Mouse (Mus musculus) embryonic facial prominence, embryonic 11.5 days (tissue): ENCODE results near the gene Serpina6. TPM values are rescaled to one million over a fixed set of nuclear protein-coding genes. Genes with fewer than 3 reads are reported as not detected.

Experiments used
- ATAC-seq: fragments of 200-750 bp; cut with Nextera tagmentation; replicated peaks from 2 replicates; pipeline ENCODE4 v1.8.0; 2017; ENCODE audit warnings: low read depth; ENCODE audit not compliant: insufficient number of reproducible peaks, low FRiP score, low TSS enrichment
- DNase-seq: peaks from one replicate; pipeline ENCODE4 v3.0.0-alpha.2; 2015; ENCODE audit warnings: low spot score
- H3K27ac ChIP-seq: fragments of 300-500 bp; sonication (generic); replicated peaks from 2 replicates; pipeline ENCODE4 v1.5.1; 2014; ENCODE audit warnings: mild to moderate bottlenecking, low read depth, low read length, control low read depth
- H3K27me3 ChIP-seq: fragments of 300-500 bp; sonication (generic); 2 replicates; pipeline ENCODE4 v1.6.1; 2014; ENCODE audit warnings: mild to moderate bottlenecking, low read length, moderate library complexity, mixed read lengths; ENCODE audit not compliant: control insufficient read depth, insufficient read depth
- H3K36me3 ChIP-seq: fragments of 300-500 bp; sonication (generic); replicated peaks from 2 replicates; pipeline ENCODE4 v1.6.1; 2014; ENCODE audit warnings: low read depth, mild to moderate bottlenecking, low read length, moderate library complexity, mixed read lengths; ENCODE audit not compliant: control insufficient read depth, insufficient read depth
- H3K4me1 ChIP-seq: fragments of 300-500 bp; sonication (generic); 2 replicates; pipeline ENCODE4 v1.6.1; 2014; ENCODE audit warnings: low read length, mixed read lengths; ENCODE audit not compliant: control insufficient read depth, insufficient read depth
- H3K4me2 ChIP-seq: fragments of 300-500 bp; sonication (generic); 2 replicates; pipeline ENCODE4 v1.6.1; 2014; ENCODE audit warnings: low read depth, mild to moderate bottlenecking, control low read depth, low read length, moderate library complexity
- H3K4me3 ChIP-seq: fragments of 300-500 bp; sonication (generic); 2 replicates; pipeline ENCODE4 v1.5.1; 2014; ENCODE audit warnings: low read depth, low read length, control low read depth
- H3K9ac ChIP-seq: fragments of 300-500 bp; sonication (generic); replicated peaks from 2 replicates; pipeline ENCODE4 v1.6.1; 2014; ENCODE audit warnings: mild to moderate bottlenecking, control low read depth, low read length
- H3K9me3 ChIP-seq: fragments of 300-500 bp; sonication (generic); replicated peaks from 2 replicates; pipeline ENCODE4 v1.6.1; 2016; ENCODE audit warnings: mild to moderate bottlenecking, low read length, inconsistent platforms, mixed read lengths; ENCODE audit not compliant: control insufficient read depth
- WGBS: fragments of 180-500 bp; shearing (Covaris S2); extraction: QIAGEN DNeasy Blood & Tissue Kit; methylation state at CpG from one replicate; pipeline ENCODE4 v1.1.7; 2014; 5-methylcytosine and 5-hydroxymethylcytosine counted together
- polyA plus RNA-seq: library from polyadenylated mRNA; unstranded; fragments of >200 nt; fragmentation: Nextera tagmentation; extraction: Ambion mirVana; gene quantifications from 2 replicates; pipeline ENCODE4 v1.2.1, GENCODE M21; 2014

Gene Serpina6
- 0.43 and 0.55 TPM in 2 replicates for polyA plus RNA-seq

- H3K4me2 ChIP-seq, result no peak within 1 kb of the TSS
- H3K27me3 ChIP-seq, result no peaks in the 10 kb centered on the region
- H3K27ac ChIP-seq, result no peak within 1 kb of the TSS
- no peak for DNase-seq
- H3K9me3 ChIP-seq, result no peaks in the 10 kb centered on the region
- no peaks in the 10 kb centered on the region for H3K4me1 ChIP-seq
- WGBS, result 84% methylated on average over 9 of the region's 9 CpGs
- no peaks in the 10 kb centered on the region for H3K36me3 ChIP-seq
- H3K9ac ChIP-seq, result no peak within 1 kb of the TSS
- no peak within 1 kb of the TSS for H3K4me3 ChIP-seq
- ATAC-seq, result no peak
These were observed at the start of gene Serpina6 for GRCm38 (mm10) chr12:103656848-103657626. Serpina6 (minus strand) TSS chr12:103657212.

DNA sequence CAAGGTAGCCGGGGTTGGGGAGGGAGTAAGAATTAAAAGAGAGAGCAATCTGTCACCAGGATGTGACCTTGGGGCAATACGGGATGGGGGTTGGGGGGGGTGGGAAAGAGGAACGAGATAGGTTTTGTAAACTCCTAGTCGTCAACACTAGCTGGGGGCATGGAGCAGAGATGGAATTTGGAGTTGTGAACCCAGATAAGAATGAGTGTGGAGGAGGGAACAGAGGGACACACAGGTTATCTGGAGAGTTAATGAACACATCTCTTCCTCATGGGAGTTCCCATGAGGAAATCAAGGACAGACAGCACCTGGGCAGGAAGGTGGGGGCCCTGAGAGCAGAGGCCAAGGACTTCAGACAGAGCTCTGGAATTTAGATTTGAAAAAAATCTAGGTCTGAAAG, 49.1 kb upstream of the Serpina6 start:
- Histone ChIP-seq H3K36me3 (no peaks in the 10 kb centered on the region), H3K9ac (no peak overlapping the region), H3K4me1 (no peaks in the 10 kb centered on the region), H3K4me3 (no peak overlapping the region), H3K4me2 (no peak overlapping the region), H3K27ac (no peak overlapping the region), H3K9me3 (no peaks in the 10 kb centered on the region), H3K27me3 (no peaks in the 10 kb centered on the region)
- DNase-seq (no peak), ATAC-seq (no peak)
- WGBS, result 73% methylated on average over 4 of the region's 4 CpGs

- DNase-seq, result no peak
- Histone ChIP-seq H3K36me3 (no peaks in the 10 kb centered on the region), H3K9ac (no peak overlapping the region), H3K27ac (no peak overlapping the region), H3K27me3 (no peaks in the 10 kb centered on the region), H3K4me3 (no peak overlapping the region), H3K4me1 (no peaks in the 10 kb centered on the region), H3K4me2 (no peak overlapping the region), H3K9me3 (no peaks in the 10 kb centered on the region)
- ATAC-seq, result no peak
- WGBS, result 66% methylated on average over 2 of the region's 2 CpGs
These were observed 48.5 kb upstream of the Serpina6 start for GRCm38 (mm10) chr12:103705547-103705946.

DNA sequence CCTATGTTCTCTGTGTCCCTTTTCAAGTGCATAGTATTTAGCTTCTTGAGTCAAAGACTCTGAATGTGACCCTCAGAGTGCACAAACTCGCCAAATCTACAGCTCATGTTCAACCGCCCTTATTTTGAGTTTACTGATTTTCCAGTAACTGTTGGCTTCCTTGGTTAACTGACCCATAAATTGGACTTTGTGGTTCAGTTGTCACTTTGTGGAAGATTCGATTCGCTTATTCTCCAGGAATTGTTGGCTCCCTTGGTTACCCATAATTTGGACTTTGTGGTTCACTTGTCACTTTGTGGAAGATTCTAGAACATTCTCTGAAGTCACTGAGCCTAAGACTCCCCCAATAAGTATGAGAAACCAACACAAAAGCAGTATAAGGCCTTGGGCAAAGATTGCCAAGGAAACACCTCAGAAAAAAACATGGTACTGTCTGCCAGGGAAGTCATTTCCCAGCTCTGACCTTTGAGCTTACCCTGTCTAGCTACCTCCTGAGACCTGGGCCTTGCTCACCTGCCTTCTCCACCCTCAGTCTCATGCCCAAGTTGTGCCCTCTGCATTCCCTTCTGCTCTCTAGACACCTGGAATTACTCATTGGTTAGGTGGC, 43.2 kb upstream of the Serpina6 start:
- no peak overlapping the region for H3K9ac ChIP-seq
- H3K27ac ChIP-seq, result no peak overlapping the region
- no peak overlapping the region for H3K4me2 ChIP-seq
- H3K27me3 ChIP-seq, result no peaks in the 10 kb centered on the region
- ATAC-seq, result no peak
- no peak for DNase-seq
- H3K4me1 ChIP-seq, result no peaks in the 10 kb centered on the region
- no peak overlapping the region for H3K4me3 ChIP-seq
- 85% methylated on average over 4 of the region's 4 CpGs for WGBS
- H3K36me3 ChIP-seq, result no peaks in the 10 kb centered on the region
- H3K9me3 ChIP-seq, result no peaks in the 10 kb centered on the region

GRCm38 (mm10) chr12:103695429-103695828, 38.4 kb upstream of the Serpina6 start, which contains the start of gene Serpina1f:
Serpina1f (minus strand) TSS chr12:103695529.
- H3K4me1 ChIP-seq, result no peaks in the 10 kb centered on the region
- WGBS, result 86% methylated on average over 8 of the region's 8 CpGs
- H3K4me2 ChIP-seq, result no peak within 1 kb of the TSS
- H3K4me3 ChIP-seq, result no peak within 1 kb of the TSS
- H3K9me3 ChIP-seq, result no peaks in the 10 kb centered on the region
- DNase-seq, result no peak
- no peak within 1 kb of the TSS for H3K27ac ChIP-seq
- no peak for ATAC-seq
- H3K36me3 ChIP-seq, result no peaks in the 10 kb centered on the region
- H3K9ac ChIP-seq, result no peak within 1 kb of the TSS
- no peaks in the 10 kb centered on the region for H3K27me3 ChIP-seq

- no peak overlapping the region for H3K4me3 ChIP-seq
- no peak overlapping the region for H3K27ac ChIP-seq
- H3K4me2 ChIP-seq, result no peak overlapping the region
- WGBS, result 57% methylated on average over 3 of the region's 3 CpGs
- H3K9ac ChIP-seq, result no peak overlapping the region
- DNase-seq, result no peak
- H3K27me3 ChIP-seq, result no peaks in the 10 kb centered on the region
- no peaks in the 10 kb centered on the region for H3K36me3 ChIP-seq
- ATAC-seq, result 0 out of 2 replicates have a peak, but pooled peaks have one; percentile 34
- H3K9me3 ChIP-seq, result no peaks in the 10 kb centered on the region
- H3K4me1 ChIP-seq, result no peaks in the 10 kb centered on the region
These were observed 31.3 kb upstream of the Serpina6 start for GRCm38 (mm10) chr12:103688221-103688814.

DNA sequence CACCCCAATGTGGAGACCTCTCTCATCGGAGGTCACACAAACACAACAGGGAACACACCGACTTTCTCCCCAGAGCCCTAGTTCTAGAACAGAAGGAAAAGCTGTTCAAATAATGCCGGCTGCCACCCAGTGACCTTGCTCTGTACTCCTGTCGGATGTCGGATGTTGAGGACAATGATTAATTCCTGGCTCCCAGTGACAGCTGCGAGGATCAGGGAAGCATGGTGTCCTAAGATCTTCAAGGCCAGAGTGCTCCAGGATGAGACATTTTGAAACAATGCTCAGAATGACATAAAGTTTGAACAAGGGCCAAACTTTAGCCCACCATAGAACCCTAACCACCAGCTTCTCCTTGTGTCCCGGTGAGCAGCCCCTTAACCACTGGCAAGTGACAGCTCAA, 30.0 kb upstream of the Serpina6 start:
- H3K9ac ChIP-seq, result no peak overlapping the region
- no peaks in the 10 kb centered on the region for H3K4me1 ChIP-seq
- no peak overlapping the region for H3K4me3 ChIP-seq
- DNase-seq (no peak), ATAC-seq (no peak)
- H3K27me3 ChIP-seq, result no peaks in the 10 kb centered on the region
- 63% methylated on average over 7 of the region's 7 CpGs for WGBS
- no peaks in the 10 kb centered on the region for H3K36me3 ChIP-seq
- H3K4me2 ChIP-seq, result no peak overlapping the region
- no peak overlapping the region for H3K27ac ChIP-seq
- H3K9me3 ChIP-seq, result no peaks in the 10 kb centered on the region

DNA sequence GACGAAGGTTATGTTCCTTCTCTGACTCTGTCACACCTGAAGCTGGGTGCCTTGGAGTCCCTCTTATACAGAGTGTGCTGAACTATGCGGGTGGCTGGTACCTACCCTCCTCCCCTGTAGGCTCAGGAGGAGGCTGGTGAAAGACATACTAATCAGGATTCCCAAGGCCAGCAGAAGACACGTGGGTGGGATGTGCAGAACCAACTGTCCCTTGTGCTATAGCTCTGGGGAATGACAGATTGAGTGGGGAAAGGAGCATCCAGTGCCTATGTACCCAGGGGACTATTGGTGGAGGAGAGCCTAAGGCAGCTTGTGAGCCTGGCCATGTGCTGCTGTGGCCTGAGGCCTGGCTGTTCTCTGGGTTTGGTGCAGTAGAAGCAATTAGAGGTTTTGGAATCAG, 29.0 kb upstream of the Serpina6 start:
- H3K27me3 ChIP-seq, result no peaks in the 10 kb centered on the region
- WGBS, result 79% methylated on average over 3 of the region's 3 CpGs
- H3K4me1 ChIP-seq, result no peaks in the 10 kb centered on the region
- no peaks in the 10 kb centered on the region for H3K36me3 ChIP-seq
- no peak overlapping the region for H3K27ac ChIP-seq
- H3K4me2 ChIP-seq, result no peak overlapping the region
- no peak for DNase-seq
- H3K9me3 ChIP-seq, result no peaks in the 10 kb centered on the region
- H3K4me3 ChIP-seq, result no peak overlapping the region
- ATAC-seq, result no peak
- H3K9ac ChIP-seq, result no peak overlapping the region
